Mouse (Mus musculus): Measurements from ENCODE around the gene Myrfl.

Gene Myrfl

DNA sequence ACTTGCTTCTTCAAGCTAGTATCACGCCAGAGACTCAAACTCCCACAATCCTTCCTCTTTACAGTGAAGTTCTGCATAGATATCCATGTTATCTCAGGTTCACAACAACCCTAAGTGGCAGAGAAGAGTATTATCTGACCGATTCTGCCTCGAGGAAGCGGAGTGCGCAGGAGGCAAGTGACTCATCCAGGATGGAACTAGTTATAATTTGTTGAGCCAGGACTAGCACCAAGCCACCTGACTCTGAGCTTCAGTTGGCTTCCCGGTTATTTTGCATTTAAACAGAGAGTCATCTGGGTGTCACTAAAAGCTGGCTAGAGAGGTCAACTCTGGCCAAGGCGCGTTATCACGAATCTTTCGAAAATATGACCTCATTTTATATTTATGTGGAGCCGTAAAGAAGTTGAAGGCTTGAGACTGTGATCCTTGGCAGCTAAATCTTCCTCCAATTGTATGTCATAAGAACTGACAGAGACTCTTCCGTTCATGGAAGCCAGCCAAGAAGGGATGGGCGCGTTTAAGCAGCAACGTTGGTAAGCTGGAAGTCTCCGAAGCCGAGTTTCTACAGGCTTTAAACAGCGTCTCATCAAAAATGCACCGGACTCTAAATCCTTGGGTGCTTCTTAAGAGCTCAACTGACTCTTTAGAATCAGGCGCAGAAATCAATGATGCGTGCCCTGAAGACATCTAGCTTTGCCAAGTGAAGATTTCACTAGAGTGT lies 125.3 kb downstream of the Myrfl start:
- DNase-seq (ENCODE audit: low read depth, low spot score), result no peak
- Histone ChIP-seq H3K27me3 (ENCODE audit: control insufficient read depth, insufficient read depth, low read length, poor library complexity, severe bottlenecking) (no peaks in the 10 kb centered on the region), H3K36me3 (ENCODE audit: control insufficient read depth, insufficient read depth, low read length, poor library complexity, severe bottlenecking) (no peaks in the 10 kb centered on the region)

DNA sequence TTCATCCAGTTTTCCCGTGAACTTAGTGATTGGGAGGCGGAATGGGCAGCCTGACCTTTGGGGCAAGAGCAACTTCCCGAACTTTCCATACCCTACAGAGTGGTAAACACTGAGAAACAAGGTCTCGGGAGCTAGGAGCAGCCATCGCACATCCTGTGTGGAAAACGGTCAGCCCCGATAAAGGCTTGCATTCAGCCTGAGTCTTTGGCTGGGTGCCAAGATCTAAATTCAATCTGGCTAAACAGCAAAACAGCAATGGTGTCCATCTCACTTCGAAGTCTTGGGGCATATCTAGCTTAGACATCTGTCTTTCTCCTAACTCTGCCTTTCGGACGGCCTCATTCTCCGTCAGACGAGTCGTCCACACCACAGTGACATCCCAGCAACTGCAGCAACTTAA lies 128.1 kb downstream of the Myrfl start:
- DNase-seq (ENCODE audit: low read depth, low spot score), result no peak
- no peaks in the 10 kb centered on the region for H3K36me3 ChIP-seq (ENCODE audit: control insufficient read depth, insufficient read depth, low read length, poor library complexity, severe bottlenecking)
- no peaks in the 10 kb centered on the region for H3K27me3 ChIP-seq (ENCODE audit: control insufficient read depth, insufficient read depth, low read length, poor library complexity, severe bottlenecking)

DNA sequence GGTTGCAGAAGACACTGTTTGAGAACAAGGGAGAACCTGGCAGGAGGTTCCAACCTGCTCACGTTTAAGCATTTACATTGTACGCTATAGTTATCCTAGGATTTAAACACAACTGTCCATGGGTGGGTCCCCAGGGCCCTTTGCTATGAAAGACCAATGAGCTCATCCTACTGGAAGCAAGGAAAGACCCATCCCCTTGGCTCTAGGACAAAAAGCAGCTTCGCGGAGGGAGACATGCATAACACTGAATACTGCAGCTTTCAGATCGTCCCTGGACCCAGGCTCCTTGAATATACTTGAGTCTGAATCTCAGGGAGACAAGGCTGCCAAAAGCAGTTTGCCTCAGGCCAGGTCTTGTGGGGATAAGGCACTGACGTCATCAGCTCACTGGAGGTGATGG lies 130.2 kb downstream of the Myrfl start:
- H3K36me3 ChIP-seq (ENCODE audit: control insufficient read depth, insufficient read depth, low read length, poor library complexity, severe bottlenecking), result no peaks in the 10 kb centered on the region
- H3K27me3 ChIP-seq (ENCODE audit: control insufficient read depth, insufficient read depth, low read length, poor library complexity, severe bottlenecking), result no peaks in the 10 kb centered on the region
- no peak for DNase-seq (ENCODE audit: low read depth, low spot score)

DNA sequence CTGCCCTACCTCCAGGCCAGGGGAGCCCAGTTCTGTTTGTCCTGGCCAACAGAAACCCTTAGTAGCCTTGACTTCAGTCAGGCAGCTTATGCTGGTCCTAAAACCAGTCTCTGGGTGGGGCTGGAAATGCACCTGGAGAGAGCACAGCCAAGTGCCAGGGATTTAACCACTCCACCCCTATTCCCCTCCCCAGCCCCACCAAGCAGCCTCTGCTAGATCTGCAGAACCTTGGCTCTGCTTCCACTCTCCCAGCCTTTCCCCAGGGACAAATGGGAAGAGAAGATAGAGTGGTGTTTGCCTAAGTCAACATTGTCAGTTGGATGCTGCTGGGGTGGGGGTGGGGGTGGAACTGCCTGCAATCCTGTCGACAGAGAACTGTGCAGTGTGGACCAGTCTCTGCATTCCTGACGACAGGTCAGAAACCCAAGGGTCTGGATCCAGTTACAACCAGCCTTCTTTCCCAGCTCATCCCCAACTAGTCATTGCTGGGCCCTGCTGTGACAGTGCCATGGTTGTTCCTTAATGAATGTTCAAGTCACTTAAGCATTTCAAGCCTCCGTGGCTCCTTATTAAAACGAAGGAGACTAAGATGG lies 135.1 kb downstream of the Myrfl start:
- DNase-seq (ENCODE audit: low read depth, low spot score), result no peak
- H3K36me3 ChIP-seq (ENCODE audit: control insufficient read depth, insufficient read depth, low read length, poor library complexity, severe bottlenecking), result no peaks in the 10 kb centered on the region
- no peaks in the 10 kb centered on the region for H3K27me3 ChIP-seq (ENCODE audit: control insufficient read depth, insufficient read depth, low read length, poor library complexity, severe bottlenecking)

DNA sequence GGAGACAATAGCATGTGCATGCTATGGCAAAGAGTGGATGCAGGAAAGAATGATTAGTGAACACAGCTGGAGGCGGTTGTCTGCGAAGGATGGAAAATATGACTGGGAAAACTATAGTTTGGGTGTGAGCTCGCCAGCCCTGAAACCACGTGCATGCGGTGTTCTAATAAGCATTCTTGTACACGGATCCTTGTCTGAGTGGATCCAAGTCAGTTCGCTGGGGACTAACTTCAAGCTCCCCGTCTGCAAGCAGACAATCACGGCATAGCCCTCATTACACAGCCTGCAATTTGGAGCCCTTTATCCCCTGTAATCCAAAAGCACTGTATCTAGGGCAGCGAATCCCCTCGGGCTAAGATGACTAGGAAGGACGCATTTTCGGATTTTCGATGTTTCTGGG lies 136.2 kb downstream of the Myrfl start:
- H3K36me3 ChIP-seq (ENCODE audit: control insufficient read depth, insufficient read depth, low read length, poor library complexity, severe bottlenecking), result no peaks in the 10 kb centered on the region
- H3K27me3 ChIP-seq (ENCODE audit: control insufficient read depth, insufficient read depth, low read length, poor library complexity, severe bottlenecking), result no peaks in the 10 kb centered on the region
- no peak for DNase-seq (ENCODE audit: low read depth, low spot score)

DNA sequence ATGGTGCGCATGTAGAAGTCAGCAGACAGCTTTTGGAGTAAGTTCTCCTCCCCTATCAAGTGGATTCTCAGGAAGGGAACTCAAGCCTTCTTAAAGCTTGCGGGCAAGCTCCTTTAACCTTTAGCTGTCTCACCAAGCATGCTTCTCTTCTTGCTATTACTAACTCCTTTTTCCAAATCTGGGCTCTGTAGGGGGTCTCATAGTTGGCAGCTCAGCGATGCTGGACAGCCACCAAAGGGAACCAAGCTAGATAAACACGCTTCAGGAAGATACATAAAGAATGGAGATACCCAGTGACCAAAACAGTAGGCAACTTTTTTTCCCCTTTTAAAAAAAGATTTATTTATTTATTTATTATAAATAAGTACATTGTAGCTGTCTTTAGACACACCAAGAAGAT lies 136.9 kb downstream of the Myrfl start:
- H3K27me3 ChIP-seq (ENCODE audit: control insufficient read depth, insufficient read depth, low read length, poor library complexity, severe bottlenecking), result no peaks in the 10 kb centered on the region
- no peak for DNase-seq (ENCODE audit: low read depth, low spot score)
- no peaks in the 10 kb centered on the region for H3K36me3 ChIP-seq (ENCODE audit: control insufficient read depth, insufficient read depth, low read length, poor library complexity, severe bottlenecking)

DNA sequence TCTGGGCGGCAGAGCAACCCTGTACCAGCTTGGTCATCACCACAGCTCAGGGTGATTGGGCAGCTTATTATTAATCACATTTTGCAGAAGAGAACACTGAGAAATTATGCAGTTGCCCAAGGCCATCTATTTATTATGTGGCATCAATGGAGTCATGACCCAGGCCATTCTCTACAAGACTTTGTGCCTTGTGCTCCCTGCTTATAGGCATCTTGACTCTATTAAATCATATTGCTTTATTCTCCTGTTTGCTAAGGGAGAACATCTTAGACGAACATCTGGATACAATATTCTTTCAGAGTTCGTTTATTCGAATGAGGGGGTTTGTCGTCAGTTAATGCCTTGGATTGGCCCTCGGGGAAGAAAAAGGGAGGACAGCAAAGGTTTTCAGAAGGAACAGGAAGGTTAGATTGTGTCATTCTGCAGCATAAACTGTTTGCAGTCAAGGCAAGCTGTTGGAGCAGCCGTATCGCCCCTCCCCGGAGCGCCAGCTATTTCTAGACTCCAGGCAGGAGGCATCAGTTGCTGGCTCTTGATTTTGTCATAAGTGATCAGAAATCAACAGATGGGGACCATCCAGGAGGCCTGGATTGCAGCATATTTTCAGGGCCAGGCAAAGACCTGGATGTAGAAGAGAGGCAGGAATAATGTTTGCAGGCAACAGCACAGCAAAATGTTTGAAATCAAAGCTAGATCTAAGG lies 140.7 kb downstream of the Myrfl start:
- H3K36me3 ChIP-seq (ENCODE audit: control insufficient read depth, insufficient read depth, low read length, poor library complexity, severe bottlenecking), result no peaks in the 10 kb centered on the region
- no peaks in the 10 kb centered on the region for H3K27me3 ChIP-seq (ENCODE audit: control insufficient read depth, insufficient read depth, low read length, poor library complexity, severe bottlenecking)
- DNase-seq (ENCODE audit: low read depth, low spot score), result no peak

DNA sequence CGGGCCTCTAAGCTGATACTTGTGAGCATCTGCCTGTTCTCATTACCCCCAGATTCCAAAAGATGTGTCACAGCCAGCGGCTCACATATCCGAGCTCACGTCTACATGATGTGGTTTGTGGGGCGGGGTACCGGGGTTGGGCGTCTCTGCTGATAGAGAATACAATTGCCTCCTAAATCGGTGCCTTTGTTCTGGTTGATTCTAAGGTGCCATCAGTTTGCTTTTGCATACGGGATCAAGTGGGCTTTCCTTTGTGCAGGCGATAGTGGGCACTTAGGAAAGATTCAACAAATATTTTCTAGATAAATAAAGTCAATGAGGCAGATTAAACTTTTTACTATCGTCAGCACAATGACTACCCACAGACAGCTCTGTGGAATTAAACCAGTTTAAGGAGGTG lies 141.8 kb downstream of the Myrfl start:
- no peak for DNase-seq (ENCODE audit: low read depth, low spot score)
- H3K27me3 ChIP-seq (ENCODE audit: control insufficient read depth, insufficient read depth, low read length, poor library complexity, severe bottlenecking), result no peaks in the 10 kb centered on the region
- no peaks in the 10 kb centered on the region for H3K36me3 ChIP-seq (ENCODE audit: control insufficient read depth, insufficient read depth, low read length, poor library complexity, severe bottlenecking)

DNA sequence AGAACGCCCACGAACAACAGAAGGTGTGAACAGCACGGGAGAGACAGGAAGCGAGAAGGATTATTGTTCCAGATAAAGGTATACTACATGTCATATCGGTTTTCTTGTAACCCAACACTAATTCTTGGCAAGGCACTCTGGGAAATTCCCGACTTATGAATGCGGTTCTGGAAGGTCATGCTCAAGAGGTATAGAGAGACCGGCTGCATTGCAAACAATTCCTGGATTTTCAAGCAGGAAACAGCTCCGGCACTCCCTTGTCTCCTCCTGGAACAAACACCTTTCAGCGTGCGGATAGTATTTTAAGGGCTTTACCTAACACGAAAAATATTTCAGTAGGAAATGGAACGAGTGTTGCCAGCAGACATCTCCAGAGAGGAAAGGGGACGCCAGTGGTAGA lies 145.8 kb downstream of the Myrfl start:
- no peaks in the 10 kb centered on the region for H3K36me3 ChIP-seq (ENCODE audit: control insufficient read depth, insufficient read depth, low read length, poor library complexity, severe bottlenecking)
- DNase-seq (ENCODE audit: low read depth, low spot score), result no peak
- no peaks in the 10 kb centered on the region for H3K27me3 ChIP-seq (ENCODE audit: control insufficient read depth, insufficient read depth, low read length, poor library complexity, severe bottlenecking)

DNA sequence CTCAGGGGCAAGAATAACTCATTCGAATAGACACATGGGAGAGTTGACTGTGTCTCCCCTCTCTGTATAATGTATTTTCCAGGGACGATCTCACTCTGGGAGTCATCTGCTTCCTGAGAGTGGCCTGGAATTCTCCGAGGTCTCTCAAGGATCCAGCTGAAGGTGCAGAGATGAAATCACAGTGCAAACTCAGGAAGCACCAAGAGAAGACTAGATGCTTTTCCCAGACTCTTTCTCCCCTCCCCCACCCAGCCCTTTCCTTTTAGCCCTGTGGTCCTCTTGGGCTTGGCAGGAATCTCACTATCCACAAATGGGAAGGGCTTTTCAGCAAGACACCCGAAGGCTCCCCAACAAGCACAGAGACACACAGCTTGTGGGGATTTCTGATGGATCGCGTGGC lies 146.7 kb downstream of the Myrfl start:
- Histone ChIP-seq H3K36me3 (ENCODE audit: control insufficient read depth, insufficient read depth, low read length, poor library complexity, severe bottlenecking) (no peaks in the 10 kb centered on the region), H3K27me3 (ENCODE audit: control insufficient read depth, insufficient read depth, low read length, poor library complexity, severe bottlenecking) (no peaks in the 10 kb centered on the region)
- no peak for DNase-seq (ENCODE audit: low read depth, low spot score)

DNA sequence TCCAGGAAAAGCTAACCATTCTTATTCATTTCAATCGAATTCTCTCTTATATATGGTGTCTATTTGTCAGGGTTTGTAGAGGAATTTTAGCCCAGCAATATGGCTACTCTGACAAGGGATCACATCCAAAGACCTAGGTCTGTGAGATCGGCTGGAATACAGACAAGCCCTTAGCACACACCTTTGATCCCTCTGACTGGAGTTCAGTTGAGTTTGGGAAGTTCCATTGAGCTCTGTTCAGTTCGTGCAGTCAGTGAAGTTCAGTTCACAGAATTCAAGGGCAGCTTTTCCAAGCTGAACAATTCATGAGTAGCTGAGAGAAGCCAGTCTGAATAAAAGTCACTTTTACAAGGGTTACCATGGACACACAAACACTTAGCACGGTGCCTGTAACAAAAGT lies 148.0 kb downstream of the Myrfl start:
- no peak for DNase-seq (ENCODE audit: low read depth, low spot score)

DNA sequence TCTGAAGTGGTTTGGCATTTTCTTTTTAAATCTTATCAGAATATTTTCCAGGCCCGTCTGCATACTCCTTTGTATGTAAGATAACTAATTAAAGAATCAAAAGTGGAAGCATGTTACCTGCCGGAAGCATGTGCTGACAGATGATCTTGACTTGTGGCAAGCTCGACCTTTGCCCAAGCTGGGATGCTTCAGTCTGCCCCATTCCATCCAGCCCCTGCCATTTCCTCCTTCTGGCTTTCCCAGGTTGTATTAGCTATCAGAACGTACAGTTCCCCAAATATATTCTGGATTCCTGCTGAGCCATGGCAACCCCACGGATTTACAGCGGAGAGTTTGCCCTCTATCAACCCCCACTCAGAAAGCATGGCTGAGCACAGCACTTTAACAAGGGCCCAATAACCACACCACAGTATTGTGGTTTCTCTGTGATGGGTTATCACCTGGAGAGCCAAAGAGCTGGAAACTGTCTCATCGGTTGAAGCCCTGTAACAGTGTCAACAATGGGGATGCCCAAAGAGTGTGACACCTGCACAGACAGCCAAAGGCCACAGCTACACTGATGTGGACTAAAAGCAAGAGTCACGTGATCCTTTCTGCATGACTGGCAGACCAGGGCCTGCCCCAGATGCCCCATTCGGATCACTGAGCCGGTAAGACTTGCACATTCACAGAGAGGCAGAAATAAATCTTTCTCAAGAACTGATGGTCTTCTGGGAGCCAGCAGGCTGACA lies 150.3 kb downstream of the Myrfl start:
- peak; percentile 67 for DNase-seq (ENCODE audit: low read depth, low spot score)
- H3K36me3 ChIP-seq (ENCODE audit: control insufficient read depth, insufficient read depth, low read length, poor library complexity, severe bottlenecking), result no peaks in the 10 kb centered on the region

More for the DNA sequence above, 148.0 kb downstream of the Myrfl start:
- H3K36me3 ChIP-seq (ENCODE audit: control insufficient read depth, insufficient read depth, low read length, poor library complexity, severe bottlenecking), result no peaks in the 10 kb centered on the region
- no peaks in the 10 kb centered on the region for H3K27me3 ChIP-seq (ENCODE audit: control insufficient read depth, insufficient read depth, low read length, poor library complexity, severe bottlenecking)

DNA sequence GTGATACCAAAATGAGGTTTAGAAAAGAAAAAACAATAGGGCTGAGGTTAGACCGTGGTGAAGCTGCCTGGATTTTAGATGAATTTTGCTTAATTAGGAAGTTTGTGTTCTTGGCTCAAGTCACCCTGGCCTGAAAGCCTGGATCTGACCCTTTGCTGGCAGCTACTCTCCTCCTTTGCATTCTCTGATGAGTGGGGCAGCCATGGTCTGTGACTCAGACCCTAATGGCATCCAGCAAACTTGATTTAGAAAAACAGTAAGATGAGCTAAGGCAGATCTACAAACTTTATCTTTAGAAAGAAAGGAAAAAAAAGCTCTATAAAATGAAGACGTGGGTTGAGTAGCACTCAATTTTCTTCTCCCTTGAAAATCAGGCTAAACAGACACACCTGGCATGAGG lies 154.0 kb downstream of the Myrfl start:
- Histone ChIP-seq H3K27me3 (ENCODE audit: control insufficient read depth, insufficient read depth, low read length, poor library complexity, severe bottlenecking) (no peaks in the 10 kb centered on the region), H3K36me3 (ENCODE audit: control insufficient read depth, insufficient read depth, low read length, poor library complexity, severe bottlenecking) (no peaks in the 10 kb centered on the region)
- DNase-seq (ENCODE audit: low read depth, low spot score), result no peak

More for the DNA sequence above, 150.3 kb downstream of the Myrfl start:
- H3K27me3 ChIP-seq (ENCODE audit: control insufficient read depth, insufficient read depth, low read length, poor library complexity, severe bottlenecking), result no peaks in the 10 kb centered on the region

DNA sequence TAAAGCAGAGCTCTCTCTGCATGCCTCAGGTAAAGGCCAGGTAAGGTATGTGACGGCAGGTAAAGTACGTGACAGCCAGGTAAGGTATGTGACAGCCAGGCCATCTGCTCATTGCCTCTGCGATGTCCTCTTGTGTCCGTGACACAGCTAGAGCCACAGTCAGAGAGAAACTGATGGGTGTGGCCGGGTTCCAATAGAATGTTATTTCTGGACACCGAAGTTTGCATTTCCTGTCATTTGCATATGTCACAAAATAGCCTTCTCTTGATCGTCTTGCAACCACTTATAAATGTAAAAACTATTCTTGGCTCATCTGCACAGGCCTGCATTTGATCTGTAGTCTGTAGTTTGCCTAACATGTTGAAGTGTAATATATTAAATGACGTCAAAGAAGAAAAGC lies 154.5 kb downstream of the Myrfl start:
- peak; percentile 54 for DNase-seq (ENCODE audit: low read depth, low spot score)

DNA sequence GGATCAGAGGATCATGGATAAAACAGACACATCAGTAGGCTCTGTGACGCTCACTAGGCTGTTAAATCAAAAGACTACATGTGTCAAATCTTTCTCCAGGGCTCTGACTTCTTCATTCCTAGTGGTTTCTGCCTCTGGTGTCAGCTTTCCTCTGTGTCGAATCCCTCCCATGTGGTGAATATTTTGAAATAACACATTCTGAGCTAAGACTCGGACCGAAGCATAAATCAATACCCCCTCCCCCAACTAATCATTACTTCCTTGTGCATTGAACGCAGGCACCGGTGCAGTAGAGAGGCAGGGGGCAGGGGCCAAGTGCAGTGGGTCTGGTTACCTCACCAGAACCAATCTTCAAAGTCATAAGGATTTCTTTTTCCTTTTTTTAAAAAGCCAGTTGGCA lies 155.4 kb downstream of the Myrfl start:
- DNase-seq (ENCODE audit: low read depth, low spot score), result no peak
- Histone ChIP-seq H3K36me3 (ENCODE audit: control insufficient read depth, insufficient read depth, low read length, poor library complexity, severe bottlenecking) (no peaks in the 10 kb centered on the region), H3K27me3 (ENCODE audit: control insufficient read depth, insufficient read depth, low read length, poor library complexity, severe bottlenecking) (no peaks in the 10 kb centered on the region)

More for the DNA sequence above, 154.5 kb downstream of the Myrfl start:
- Histone ChIP-seq H3K27me3 (ENCODE audit: control insufficient read depth, insufficient read depth, low read length, poor library complexity, severe bottlenecking) (no peaks in the 10 kb centered on the region), H3K36me3 (ENCODE audit: control insufficient read depth, insufficient read depth, low read length, poor library complexity, severe bottlenecking) (no peaks in the 10 kb centered on the region)
